Mouse (Mus musculus): ENCODE measurements around the gene Gpr152.

DNA sequence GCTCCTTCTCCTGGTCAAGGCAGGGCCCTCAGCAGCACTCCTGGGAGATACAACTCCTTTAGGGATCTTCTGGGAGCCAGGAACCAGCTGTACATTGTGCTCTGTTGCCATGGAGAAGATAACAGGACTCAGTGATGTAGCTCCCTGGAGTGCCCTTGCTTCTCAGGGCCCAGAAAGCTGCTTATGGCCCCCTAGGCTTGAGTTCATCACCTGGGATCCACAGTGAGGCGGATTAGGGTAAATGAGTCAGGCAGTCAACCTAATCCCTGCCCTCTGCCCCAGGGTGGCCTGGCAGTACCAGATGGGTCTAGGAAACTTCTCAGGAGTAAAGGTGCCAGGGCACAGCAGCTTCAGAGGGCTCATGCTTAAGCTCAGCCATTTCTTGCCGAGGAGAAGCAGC is at the start of gene Gpr152:
- TF ChIP-seq TAL1 (IDR thresholded peaks at IDR 0.05; ENCODE audit: low read length) (no peak), GATA1 (IDR thresholded peaks at IDR 0.05; ENCODE audit: low read length) (no peak)
